Mouse (Mus musculus) adrenal gland (tissue): ENCODE data around the gene Prkcb.

Experiments
- intact Hi-C: fragments of 180-260 bp; cut with DNase I; formaldehyde crosslinking; loops from one replicate; pipeline ENCODE4 v1.15.1; 2025

Gene Prkcb

DNA sequence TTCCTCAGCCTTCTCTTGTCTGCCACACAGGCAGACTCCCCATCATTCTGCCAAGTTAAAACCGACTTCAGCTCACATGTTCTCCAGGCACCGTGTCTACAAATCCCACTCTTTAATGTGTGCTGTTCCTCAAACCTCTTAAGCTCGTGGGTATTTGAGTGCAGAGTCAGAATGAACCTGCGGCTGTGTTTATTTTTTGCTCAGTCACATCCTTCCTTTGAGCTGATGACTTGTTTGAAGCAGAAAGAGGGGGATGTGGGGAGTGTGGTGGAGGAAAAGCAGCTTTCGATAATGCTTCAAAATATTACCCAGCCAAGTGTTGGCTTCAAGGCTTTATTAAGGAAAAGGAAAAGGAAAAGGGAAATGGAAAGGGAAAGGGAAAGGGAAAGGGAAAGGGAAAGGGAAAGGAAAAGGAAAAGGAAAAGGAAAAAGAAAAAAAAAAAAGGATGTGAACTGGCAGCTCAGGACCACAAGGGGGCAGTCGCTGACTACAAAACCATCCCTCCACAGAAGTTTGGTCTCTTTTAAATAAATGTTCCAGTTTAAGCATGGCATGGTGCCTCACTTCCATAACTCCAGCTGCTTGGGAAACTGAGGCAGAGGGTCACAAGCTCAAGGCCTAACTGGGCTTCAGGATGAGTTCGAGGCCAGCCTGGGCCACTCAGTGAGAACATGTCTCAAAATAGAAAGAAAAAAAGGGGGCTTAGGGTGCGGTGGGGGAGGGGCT is 177.4 kb downstream of the Prkcb start:
- intact Hi-C loops, result no loop called here

DNA sequence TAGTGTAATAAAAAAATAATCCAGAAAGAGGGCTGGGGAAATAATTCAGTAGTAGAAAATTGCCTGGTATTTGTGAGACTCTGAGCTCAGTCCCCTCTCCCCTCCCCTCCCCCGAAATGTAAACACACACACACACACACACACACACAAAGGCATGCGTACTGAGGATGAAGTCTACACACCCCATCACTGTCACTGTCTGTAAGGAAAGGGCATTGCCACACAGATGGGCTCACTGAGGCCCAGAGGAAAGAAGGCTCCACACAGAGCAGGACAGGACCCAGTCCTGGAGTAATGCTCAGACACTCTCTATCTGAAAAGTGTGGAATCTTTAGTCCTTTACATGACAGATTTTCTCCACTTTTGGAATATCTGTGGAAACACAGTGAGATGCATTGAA is 178.2 kb downstream of the Prkcb start:
- intact Hi-C loops, result no loop called here

DNA sequence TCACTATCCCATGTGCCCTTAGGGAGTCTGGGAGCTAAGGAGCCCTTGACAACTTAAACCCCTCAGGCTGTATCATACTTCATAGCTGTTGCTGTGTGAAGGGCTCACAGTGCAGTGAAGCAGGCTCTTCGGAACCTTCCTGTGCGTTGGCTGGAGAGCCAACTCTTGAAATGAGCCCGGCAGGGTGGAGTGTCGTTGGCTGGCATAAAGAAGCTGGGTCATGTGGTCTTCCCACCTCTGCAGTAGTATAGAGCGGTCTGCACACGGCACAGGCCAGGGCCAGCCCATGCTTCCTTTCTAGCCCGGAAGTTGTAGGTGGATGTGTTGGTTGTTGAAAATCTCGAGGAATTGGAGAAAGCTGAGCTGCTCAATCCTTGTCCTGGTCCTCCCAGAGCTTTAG is 179.3 kb downstream of the Prkcb start:
- intact Hi-C loops, result no loop called here

DNA sequence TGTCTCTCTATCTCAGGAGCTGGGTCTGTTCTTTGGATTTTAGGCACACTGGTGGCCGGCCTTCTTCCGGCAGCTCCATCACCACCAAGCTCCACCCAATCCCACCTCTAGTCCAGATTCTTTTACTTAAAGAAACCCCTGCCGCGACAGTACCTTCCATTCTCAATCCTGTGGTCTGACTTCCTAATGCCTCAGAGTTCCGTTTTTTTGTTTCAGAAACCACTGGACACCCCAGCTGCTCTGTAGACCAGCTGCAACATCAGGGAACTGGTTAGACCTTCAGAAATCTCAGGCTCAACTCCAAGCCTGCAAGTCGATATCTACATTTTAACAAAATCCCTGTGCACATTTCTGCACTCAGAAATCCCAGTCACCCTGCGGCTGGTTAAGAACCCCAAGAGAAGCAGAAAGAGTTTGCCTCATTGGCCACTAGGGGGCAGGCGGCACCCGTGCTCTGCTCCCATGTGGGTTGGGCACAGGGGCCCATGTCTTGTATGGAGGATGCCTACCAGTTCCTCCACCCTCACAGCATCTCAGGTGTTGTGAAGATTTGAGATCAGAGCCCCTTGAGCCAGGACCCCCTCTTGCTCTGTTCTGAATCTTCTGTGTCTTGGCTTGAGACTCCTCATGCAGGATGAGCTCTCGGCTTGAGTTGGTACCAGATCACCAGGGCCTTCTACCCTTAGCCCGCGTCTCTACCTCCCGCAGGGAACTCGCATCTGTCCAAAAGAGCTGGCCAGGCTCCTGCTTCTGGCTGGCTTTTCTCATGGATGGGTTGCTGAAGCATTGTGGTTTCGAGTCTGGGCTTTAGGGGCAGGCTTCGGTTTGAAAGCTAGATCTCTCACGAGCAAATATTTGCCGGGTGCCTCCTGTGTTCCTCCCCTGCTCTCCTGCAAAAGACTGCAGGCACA is 182.1 kb downstream of the Prkcb start:
- intact Hi-C loops, result loop anchor here (2.0 kb wide), 2 partner anchors 200 to 450 kb away; partner anchors contain the start of gene Cacng3

DNA sequence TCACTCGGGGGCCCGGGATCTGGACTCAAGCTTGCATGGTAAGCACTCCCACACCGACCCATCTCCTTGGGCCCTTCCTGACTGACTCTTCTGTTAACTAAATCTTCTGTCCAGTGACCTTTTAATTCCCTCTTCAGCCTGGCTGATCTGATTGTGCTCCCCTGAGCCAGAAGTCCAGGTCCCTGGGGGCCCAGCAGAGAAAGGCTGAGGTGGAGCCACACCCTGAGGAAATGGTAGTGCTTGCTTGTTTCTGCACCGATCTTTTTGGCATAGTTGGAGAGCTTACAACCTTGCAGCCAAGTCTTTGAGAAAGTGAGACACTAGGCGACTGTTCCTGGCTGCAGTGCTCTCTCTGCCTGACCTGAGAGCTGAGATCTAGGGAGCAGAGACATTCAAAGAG is 183.7 kb downstream of the Prkcb start:
- intact Hi-C loops, result no loop called here

DNA sequence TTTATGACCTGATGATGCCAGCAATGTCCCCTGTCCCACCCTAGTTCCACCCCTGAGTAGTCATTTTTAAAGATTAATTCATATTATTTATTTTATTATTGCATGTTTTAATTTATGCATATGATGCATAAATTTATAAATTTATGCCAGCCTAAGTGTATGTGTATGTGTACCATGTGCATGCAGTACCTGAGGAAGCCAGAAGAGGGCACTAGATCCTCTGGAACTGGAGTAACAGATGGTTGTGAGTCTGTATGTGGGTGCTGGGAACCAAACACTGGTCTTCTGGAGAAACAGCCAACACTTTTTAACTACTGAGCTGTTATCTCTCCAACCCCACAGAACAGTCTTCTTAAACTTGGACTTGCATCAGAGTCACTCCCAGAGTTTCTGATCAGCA is 186.5 kb downstream of the Prkcb start:
- intact Hi-C loops, result no loop called here

DNA sequence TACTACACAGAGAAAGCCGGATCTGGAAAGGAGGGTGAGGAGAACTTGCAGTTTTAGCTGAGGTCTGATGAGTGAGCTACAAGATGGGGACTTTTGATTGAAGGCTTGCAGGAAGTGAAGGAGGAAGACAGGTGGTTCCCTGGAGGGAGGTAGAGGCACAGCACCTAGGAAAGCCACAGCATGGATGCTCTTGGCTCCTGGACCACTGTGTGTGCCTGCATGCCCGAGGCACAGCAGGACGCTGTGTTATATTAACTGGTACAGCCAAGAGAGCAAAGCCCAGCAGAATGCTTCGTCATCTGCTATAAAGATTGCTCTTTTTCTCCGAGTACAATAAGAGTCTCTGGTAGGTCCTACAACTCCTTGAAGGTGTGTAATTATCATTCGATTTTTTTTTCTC is 188.1 kb downstream of the Prkcb start:
- intact Hi-C loops, result no loop called here

DNA sequence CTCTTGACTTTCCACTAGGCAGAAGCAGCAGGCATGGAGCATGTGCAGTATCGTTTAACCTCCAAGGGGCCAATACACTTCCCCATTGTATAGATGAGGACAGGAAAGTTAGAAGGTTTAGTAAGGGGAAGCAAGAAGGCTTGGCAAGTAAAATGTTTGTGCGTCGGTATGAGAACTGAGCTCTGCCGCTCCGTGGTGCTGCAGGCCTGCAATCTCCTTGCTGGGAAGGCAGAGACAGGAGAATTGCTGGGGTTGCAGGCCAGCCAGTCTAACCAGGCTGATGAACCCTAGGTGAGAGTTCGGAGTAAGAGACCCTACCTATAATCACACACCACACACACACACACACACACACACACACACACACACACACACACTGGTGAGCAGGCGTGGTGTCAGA is 188.6 kb downstream of the Prkcb start:
- intact Hi-C loops, result no loop called here

DNA sequence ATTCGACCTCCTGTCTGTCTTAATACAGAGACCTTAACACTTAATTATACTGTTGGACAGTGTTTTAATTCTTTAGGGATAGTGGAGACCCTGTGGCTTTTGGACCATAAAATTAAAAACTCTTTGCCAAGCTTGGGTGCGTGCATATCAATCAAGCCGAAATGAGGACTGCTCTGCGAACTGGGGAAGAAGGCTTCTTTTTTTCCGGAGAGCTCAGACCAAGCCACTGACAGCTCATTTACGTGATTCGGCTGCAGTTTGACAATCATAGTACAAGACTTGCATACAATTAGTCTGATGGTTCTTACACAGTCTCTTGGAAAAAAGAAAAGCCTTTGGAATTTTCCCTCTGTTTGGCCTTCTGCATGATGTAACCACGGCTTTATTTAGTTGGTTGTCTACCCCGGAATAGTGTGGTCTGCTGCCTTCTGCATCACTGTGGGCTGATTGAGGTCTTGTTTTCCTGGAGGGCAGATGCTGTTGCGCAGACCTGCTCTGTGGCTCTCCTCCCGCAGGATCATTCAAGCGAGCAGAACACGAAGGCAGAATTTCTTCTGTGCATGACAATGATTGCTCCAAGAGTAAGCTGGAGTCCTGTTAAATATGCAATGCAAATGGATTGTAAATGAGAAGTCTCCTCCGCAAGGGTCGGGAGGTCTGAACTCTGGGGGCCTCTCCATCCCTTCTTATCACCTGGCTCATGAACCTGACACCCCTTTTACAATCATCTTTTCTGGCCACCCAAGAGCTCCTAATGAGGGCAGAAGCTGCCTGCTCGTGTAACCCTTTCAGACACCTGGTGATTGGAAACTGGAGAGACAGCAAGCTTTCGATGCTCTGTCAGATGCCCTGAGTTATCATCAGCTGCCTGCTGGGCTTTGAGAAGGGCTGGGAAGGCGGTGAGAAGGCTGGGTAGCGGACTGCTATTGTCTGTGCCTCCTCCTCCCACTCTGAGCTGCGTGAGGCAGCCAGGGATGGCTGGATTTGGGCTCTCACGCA is 189.3 kb downstream of the Prkcb start:
- intact Hi-C loops, result no loop called here

DNA sequence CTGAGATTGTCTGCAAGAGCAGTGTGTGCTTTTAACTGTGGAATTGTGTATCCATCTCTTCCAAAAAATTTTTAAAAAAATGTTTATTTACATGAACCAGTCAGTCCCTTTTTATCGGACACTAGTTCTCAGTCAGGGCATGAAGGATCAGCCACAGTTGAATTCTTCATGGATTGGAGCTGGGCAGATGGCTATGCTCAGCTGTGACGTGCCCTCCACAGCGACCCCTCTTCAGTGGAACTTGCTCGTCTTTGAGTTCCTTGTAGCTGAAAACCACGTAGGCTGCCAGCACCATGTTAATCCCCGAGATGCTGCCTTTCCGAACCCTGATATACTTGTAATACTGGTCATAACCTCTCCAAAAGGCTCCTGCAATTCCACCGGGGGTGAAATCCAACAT is 195.4 kb downstream of the Prkcb start:
- intact Hi-C loops, result no loop called here

DNA sequence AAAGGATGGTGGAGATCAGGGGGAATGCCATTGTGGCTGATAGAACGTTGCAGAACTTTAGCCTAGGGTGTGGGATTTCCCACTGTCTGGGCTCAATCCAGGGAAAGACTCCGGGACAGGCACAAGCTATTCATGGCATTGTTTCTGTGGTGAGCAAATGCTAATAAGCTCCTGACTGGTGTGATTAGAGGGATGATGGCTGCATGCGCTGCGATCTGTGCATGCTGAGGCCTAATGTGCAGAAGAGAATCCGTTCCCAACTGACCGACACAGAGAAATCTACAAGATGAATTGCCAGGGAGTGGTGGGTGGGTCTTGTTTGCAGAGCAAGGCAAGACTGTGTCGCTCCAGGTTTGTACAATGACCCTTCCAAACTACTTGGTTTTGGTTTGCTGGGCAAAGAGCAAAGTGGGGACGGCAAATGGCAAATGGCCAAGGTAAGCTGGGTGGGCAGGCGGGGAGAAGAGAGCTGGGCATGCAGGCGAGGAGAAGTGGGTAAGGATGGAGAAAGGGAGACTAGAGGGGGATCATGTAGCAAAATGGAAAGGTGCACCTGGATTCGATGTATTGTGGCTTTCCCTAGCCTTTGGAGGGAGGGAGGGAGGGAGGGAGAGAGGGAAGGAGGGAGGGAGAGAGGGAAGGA is 199.5 kb downstream of the Prkcb start:
- intact Hi-C loops, result no loop called here

DNA sequence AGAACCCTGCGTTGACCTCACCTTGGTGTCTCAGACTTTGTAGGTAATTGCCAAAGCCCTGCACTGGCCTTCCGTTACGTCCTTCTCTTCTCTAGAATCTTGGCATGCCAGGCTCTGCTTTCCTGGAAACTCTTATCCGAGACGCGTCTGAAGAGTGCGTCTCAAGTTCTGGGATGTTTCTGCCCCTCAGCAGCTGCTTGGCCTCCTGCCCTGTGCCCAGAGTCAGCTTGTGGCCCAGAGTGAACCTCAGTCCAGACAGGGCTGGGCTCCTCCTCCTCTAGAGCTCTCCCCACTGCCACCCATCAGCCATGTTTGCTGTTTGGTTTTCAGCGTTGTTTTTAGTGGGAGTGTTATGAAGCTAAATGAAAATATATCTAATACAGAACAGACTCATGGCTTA is 203.5 kb downstream of the Prkcb start:
- intact Hi-C loops, result no loop called here

DNA sequence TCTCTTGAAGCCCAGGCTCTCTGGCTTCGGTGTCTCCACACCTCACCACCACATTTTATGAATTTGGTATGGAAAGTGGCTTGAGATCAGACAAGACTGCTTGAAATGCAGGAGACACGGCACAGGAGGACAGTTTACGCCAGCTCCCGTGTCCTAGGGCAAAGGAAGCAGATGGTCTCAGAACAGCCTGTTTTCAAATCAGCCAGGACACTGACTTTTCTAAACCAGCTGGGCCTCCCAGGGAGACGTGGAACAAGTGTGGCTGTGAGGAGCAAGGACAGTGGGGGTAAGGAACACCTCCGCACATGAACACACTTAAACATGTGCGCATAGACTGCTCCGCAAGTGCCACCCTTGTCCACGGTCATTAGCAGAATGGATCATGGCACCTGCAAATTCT is 204.4 kb downstream of the Prkcb start:
- intact Hi-C loops, result no loop called here

DNA sequence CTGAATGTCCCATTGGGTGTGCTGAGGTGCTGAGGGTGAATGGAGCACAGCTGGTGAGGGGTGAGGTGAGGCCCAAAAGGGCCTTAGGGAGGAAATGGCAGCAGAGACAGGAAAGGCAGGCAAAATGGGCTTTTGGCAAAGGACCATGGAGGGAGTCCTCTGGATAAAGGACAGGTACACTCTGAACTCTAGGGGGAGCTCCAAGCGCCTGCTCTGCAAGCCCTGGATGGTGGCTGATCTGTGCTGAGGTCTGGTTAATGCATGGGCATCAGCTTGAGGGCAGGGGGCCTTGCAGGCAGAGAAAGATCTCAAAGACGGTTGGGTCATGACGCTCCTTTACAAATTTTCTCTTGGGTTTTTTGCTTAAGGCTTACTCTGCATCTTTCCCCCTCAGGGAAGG is 205.5 kb downstream of the Prkcb start:
- intact Hi-C loops, result no loop called here

DNA sequence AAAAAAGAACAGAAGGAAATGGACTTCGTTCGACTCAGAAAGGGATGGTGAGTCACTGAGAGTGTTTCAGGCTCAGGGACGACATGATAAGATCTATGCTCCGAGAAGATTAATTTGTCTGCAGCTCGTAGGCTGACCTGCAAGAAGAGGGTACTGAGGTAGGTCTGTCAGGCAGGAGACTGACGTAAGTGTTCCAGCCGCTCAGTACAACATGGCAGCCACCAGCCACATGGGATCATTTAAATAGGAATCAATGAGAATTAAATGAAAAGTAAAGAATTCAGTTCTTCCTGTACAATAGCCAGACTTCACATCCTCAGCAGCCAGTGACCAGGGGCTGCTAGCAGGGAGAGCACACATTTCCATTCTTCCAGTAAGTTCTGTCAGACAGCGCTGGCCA is 209.0 kb downstream of the Prkcb start:
- intact Hi-C loops, result no loop called here

DNA sequence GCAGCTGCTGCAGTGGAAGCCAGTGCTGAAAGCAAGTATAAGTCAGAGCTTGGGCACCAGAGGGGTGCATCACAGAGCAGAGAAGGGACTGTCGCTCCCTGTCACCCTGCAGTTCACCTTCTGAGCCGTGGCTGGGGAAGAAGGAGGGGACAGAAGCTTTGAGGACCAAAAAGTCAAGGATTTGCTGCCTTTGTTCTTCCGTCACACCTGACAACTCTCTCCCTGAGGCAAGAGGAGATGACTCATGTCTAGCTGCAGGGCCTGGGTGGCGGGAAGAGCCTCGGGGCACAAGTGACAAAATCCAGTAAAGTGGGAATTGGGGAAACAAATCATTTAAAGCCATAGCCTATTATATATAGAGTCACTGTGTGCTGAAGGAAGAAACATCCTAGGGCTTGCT is 209.9 kb downstream of the Prkcb start:
- intact Hi-C loops, result no loop called here

DNA sequence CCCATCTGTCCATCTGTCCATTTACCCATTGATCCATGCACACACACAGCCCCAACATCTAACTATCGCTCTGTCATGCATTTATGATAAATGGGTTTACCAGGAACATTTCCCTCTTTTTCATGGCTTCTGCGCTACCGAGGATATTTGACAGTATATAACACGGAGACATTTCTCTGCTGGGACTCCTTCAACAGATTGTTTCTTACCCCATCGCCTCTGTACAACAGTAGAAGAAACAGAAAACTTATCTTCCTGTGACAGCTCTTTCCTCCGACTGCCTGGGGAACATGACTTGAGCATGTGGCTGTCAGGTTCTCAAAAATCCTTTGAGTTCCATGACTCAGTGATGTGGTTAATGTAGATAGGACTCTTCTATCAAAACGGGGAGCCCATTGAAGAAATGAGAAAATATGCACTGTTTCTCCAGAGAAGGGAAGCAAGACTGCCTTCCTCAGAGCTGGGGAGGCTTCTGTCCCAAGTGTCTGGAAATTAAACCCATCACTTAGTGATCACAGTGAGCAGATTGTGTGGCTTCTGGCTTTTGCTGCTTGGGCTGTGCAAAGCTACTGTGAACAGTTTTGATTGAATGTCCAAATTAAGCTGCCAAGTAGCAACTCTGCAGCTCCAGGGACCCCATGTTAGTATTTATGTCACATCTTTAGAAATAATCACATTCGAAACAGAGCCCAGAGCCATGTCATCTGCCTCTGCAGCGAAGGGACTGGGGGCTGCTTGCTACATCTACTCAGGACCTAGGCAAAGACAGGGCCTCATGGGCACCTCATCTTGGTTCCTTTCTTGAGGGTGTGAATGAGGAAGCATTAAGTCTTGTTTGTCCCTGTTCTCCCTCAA is 211.4 kb downstream of the Prkcb start:
- intact Hi-C loops, result no loop called here

DNA sequence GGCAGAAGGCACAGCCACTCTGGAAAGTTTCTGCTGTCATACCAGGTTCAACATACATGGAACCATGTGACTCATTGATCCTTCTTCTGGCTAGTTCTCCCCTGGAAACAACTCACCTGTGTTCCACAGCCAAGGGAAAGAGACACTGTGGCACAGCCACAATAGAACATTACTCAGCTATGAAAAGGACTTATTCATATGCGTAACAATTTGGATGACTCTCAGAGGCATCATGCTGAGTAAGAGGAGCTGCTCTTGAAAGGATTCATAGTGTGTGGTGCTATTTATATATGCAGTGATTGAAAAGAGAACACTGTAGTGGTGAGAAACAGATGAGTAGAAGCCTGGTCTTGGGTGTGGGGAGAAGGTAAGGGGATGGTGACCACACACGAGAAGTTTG is 217.9 kb downstream of the Prkcb start:
- intact Hi-C loops, result no loop called here

DNA sequence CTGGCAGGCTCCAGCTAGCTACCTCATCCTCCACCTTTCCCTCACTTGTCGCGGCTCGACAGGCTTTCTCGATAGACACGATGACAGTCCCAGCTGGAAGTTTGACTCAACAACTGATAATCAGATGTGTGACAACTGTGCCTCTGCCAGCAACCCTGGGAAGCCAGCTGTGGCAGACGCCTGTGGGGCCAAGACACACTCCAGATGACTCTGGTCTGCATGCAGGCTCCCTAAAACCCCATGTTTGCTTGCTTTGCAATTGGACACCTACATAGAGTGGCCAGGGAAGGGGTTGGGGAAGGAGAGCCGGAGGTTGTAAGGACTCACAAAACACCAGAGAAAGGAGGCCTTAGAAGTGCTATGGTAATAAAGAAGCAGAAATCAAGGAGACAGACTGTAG is 221.4 kb downstream of the Prkcb start:
- intact Hi-C loops, result no loop called here

DNA sequence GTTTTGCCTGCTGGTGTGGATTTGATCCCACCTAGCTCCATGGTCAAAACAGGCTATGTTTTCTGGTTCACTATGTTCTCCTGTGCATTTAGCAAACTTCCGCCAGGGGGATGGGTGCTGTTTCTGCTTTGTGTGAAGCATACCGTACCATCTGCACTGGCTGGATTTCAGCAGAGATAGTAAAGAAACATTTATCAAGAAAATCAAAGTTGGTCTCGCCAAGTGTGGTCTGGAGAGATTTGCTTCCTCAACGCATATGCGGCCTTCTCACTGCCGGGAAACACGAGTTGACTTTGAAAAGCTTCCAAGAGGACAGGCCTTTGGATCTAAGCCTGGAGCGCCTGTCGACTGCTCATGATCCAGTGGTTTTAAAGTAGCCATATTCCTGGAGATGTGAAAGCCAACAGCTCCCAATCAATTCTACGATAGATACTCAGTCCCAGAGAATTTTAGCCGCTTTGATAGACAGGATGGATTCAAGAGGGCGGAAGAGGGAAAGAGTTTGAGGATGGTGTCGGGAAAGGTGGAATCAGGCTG is 223.9 kb downstream of the Prkcb start:
- intact Hi-C loops, result no loop called here
